Mouse (Mus musculus) megakaryocyte, embryonic 14.5 days (primary cell): ENCODE data around the gene Elf5.

Source experiments
- FLI1 ChIP-seq: IDR thresholded peaks from 2 replicates; pipeline ENCODE4 v1.6.1; 2012; ENCODE audit warnings: low read length, inconsistent platforms, mixed read lengths
- GATA1 ChIP-seq: IDR thresholded peaks from 3 replicates; pipeline ENCODE4 v1.6.1; 2012; ENCODE audit warnings: mixed read lengths, low read length, inconsistent platforms, borderline replicate concordance

DNA sequence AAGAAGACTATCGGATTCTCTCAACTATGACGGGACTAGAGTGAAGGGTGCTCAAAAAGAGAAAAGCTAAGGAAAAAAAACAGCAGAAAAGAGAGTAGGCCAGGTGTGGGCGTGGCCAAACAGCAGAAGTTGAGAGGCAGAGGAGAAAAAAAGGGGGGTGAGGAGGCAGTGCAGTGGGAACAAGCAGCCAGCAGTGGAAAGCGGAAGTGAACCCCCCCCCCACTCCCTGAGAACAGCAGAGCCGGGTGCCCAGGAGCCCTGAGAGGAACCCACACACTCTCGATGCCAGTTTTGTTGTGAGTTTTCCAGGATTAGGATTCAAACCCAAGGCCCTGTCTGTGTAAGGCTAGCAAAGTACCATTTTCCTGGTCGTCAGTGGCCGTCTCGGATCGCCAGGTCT lies 47.6 kb downstream of the Elf5 start:
- TF ChIP-seq GATA1: no peak
- TF ChIP-seq FLI1: no peak
